Mouse (Mus musculus) heart, postnatal 14 days (tissue): ENCODE data around the gene Gm20403. TPM values are rescaled to one million over a fixed set of nuclear protein-coding genes. Genes with fewer than 3 reads are reported as not detected.
"Not testable (repeated sequence)": the region's sequence is repeated elsewhere in the genome, so short reads cannot be mapped to it uniquely, and the experiment has no call there.

Experiments
- DNase-seq, 2 experiments: peaks; one replicate each; pipeline ENCODE4 v3.0.0; 2021 to 2022
- intact Hi-C: fragments of 180-260 bp; cut with DNase I; formaldehyde crosslinking; loops from one replicate; pipeline ENCODE4 v1.15.1; 2025
- total RNA-seq, 2 experiments: library from RNA; stranded (reverse); gene quantifications; 2 replicates each; pipeline ENCODE4 v1.2.3; 2021

Gene Gm20403
- total RNA-seq, 2 experiments from 2014 or later, result not detected

DNA sequence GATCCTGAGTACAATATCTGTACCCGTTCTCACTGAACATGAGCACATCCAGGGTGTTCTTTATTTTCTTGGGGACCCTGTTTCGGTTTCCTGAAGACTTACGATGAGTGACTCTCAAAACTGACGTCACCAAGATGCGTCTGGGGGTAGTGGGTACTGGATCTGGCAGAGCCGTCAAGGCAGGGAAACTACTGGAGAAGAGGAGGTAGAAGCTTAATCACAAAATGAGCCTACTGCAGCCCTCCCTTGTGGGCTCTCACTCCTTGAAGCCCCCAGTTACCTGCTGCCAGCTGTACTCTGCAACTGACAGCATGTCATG, 7.7 kb upstream of the Gm20403 start:
- intact Hi-C loops, result no loop called here
- no peak for DNase-seq

- intact Hi-C loops, result no loop called here
- no peak for DNase-seq
Measured at GRCm38 (mm10) chr12:54993246-54994067, 7.1 kb upstream of the Gm20403 start.

- intact Hi-C loops, result no loop called here
- DNase-seq, result no peak
Measured at GRCm38 (mm10) chr12:54992814-54993213, 6.5 kb upstream of the Gm20403 start.

GRCm38 (mm10) chr12:54988323-54988850, 2.1 kb upstream of the Gm20403 start:
- intact Hi-C loops, result loop anchor here (10.0 kb wide), 1 partner anchor 154 kb away; no protein-coding TSS in a partner anchor
- DNase-seq, result no peak

DNA sequence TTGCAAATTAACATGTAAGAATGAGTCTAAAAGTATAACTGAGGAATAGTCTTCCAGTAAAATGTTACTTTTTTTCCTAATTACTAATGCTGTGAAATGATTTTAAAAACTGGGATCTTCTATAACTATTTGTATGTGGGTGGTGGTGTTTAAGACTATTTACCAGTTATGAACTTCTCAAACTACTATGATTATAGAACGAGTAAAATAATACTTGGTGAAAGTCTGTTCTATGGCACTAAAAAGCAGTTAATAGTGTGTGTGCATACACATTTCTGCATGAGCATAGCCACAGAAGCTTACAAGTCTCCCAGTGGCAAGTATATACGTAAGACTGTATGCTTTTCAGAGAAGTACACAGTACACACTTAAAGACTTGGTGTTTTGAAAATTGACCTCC, 827 bp upstream of the Gm20403 start:
- intact Hi-C loops, result loop anchor here (10.0 kb wide), 1 partner anchor 152 kb away; no protein-coding TSS in a partner anchor

DNA sequence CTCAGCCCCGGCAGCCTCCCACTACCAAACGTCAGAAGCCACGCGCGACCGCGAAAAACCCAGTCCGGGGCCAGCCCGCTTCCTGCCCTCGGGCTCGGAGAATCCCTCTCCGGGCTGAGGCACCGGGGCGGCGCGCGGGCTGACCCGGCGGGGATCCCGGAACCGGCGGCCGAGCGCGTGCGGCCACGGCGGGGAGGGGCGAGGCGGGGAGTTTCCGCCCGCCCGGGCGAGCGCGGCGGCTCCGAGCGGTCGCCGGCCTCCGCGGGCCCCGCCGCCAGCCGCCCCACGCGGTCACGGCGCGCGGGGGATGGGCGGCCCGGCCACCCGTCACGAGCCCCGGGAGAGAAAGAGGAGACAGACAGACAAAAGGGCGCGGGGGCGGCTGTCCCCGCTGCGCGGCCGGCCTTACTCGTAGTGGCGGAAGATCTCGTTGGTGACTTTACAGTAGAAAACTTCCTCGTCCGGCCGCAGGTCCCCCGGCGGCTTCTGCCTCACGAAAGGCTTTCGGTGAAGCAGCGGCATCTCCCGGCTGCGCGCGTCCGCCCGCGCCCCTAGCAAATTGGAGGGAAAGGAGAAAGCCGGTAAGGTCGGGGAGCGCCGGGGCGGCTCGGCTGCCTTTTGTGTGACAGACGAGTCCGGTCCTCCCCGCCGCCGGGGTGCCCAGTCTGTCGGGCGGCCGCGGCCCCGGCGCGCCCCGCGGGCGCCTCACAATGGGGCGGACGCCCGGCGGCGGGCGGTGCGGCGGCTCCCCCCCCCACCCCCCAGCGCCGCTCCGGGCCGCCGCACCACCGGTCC, 875 bp downstream of the Gm20403 start:
- intact Hi-C loops, result loop anchor here (10.0 kb wide), 1 partner anchor 151 kb away; no protein-coding TSS in a partner anchor
- DNase-seq, result peak; percentile 62 to 72

More for the DNA sequence above, 827 bp upstream of the Gm20403 start:
- DNase-seq, result no peak

GRCm38 (mm10) chr12:54984701-54985256, 1.6 kb downstream of the Gm20403 start:
- intact Hi-C loops, result loop anchor here (10.0 kb wide), 1 partner anchor 150 kb away; no protein-coding TSS in a partner anchor

DNA sequence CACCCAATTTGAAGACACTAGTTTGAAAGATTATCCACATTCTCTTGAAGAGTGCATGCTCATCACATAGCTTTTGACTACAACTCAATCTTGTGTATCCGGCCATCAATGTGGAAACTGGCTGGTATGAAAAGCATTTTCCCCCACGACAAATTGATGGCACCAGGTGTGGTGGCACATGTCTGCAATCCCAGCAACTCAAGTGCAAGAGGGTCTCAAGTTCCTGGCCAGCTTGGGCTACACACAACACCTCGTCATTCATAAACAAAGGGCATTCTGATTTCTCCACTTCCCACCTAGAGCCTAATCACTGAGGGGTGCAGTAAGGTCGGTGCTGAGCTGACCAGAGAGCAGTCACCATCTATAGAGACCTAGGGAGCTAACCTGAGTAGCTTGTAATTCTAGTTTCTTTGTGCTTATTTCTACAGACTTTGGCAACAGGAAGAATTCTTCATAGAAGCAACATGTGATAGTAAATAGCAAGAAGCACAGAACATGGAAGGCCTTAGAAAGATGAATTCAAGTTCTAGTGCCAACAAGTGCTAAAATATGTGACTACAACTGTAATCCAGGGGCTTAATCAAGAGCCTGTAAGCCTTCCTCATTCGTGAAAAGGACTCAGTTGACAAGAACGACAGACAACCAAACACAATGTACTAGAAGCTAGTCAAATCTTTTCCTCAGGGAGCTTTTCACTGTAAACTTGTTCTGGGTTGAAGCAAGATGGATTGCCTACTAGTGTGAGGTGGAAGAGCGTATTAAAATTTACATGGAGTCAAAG, 3.2 kb downstream of the Gm20403 start:
- no peak for DNase-seq
- intact Hi-C loops, result loop anchor here (10.0 kb wide), 1 partner anchor 148 kb away; no protein-coding TSS in a partner anchor

More at GRCm38 (mm10) chr12:54984701-54985256, 1.6 kb downstream of the Gm20403 start:
- DNase-seq, result peak; percentile 73 to 79

GRCm38 (mm10) chr12:54981962-54982361, 4.4 kb downstream of the Gm20403 start:
- no peak for DNase-seq
- intact Hi-C loops, result loop anchor here (10.0 kb wide), 1 partner anchor 147 kb away; no protein-coding TSS in a partner anchor

DNA sequence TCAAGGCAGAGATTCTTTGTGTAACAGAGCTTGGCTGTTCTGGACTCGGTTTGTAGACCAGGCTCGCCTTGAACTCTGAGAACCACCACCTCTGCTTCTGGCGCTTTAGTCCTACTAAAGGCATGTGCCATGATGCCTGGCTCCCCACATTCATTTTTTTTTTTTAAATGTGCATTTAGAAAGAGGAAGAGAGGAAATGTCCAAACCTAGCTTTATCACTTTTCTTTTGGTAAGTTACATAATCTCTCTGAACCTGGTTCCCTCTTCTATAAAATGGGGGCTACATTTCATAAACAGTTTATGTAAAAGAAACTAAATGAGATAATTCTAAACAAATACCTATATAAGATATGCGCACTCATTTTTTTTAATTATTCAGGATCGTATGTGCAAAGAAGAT, 5.4 kb downstream of the Gm20403 start:
- no peak for DNase-seq
- intact Hi-C loops, result loop anchor here (10.0 kb wide), 1 partner anchor 146 kb away; no protein-coding TSS in a partner anchor

DNA sequence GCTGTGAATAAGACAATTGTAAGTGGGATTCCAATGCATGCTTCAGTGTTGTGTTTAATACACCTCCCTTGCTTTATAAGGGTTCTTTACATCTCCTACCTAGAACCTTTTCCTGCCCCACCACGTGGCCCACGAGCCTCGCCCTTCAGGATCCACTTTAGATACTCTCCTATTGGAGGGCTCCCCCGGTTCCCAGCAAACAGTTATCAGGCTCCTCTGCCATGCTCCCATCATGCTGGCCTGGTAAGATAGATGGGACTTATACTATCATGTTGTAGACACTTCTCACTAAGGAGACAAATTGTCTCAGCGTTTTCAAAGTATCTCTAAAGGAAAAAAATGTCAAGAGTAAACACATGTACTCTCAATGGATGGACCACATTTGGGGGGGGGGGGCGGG, 5.8 kb downstream of the Gm20403 start:
- intact Hi-C loops, result loop anchor here (10.0 kb wide), 1 partner anchor 146 kb away; no protein-coding TSS in a partner anchor
- no peak for DNase-seq

DNA sequence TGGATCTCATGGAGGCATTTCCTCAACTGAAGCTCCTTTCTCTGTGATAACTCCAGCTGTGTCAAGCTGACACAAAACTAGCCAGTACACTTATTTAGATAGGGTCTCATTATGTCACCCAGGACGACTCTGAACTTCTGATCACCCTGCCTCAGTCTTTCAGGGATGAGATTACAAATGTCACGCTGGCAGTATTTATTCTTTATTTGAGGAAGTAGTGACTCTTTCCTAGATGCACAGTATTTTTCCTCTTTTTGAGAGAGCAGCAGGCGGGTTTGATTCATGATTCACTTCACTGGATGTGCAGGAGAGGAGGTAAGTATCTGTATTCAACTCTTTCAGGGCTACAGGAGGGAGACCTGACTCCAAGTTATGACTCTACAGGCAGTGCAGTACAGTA, 17.3 kb downstream of the Gm20403 start:
- no peak for DNase-seq

GRCm38 (mm10) chr12:54965532-54966160, 20.7 kb downstream of the Gm20403 start:
- intact Hi-C loops, result no loop called here

More for the DNA sequence above, 17.3 kb downstream of the Gm20403 start:
- intact Hi-C loops, result no loop called here

DNA sequence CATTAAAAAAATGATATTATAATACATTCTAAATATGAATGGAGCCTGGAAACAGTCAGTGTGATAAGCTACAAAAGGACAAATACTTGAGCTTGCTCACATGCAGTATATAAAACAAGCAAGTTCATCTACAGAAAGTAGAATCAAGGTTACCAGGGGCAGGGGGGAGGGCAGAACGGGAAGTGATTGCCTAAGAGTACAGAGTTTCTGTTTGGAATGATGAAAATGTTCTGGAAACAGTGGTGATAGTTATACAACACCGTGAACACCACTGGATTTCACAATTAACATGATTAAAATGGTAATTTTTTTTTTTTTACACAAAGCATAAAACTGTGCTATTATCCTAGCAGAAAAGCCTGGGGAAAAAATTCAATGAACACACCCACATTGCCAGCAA, 26.8 kb downstream of the Gm20403 start:
- no peak for DNase-seq
- intact Hi-C loops, result no loop called here

More at GRCm38 (mm10) chr12:54965532-54966160, 20.7 kb downstream of the Gm20403 start:
- no peak for DNase-seq

DNA sequence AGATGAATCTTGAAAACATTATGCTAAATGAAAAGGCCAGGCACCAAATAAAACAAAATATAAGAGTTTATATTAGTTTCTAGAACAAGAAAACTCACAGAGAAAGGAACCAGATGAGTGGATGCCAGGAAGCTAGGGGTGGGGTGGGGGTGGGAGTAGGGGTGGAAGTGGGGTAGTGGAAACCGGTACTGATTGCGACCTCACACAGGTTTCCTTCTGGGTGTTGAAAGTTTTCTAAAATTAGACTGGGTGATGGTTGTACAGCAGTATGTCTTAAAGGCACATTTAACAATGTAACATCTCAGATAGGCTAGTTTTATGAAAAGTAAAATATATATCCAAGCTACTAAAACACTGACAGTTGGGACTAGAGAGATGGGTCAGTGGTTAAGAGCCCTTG, 29.4 kb downstream of the Gm20403 start:
- intact Hi-C loops, result no loop called here

DNA sequence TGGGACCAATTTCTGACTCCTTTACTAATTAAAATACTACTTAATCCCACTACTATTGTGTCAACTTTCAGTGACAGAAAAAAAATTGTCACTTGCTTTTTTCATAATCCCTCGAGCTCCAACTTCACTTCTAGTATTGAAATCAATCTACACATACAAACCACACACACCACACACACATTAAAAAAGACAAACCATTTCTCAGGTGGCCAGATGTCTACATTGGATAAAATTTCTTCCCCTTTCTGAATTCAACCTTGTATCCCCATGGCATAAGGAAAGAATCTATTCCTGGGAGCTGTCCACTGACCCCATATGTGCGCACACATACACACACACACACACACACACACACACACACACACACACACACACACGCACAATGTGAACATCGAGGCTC, 29.9 kb downstream of the Gm20403 start:
- intact Hi-C loops, result no loop called here
- DNase-seq, result no peak

More for the DNA sequence above, 29.4 kb downstream of the Gm20403 start:
- no peak for DNase-seq

DNA sequence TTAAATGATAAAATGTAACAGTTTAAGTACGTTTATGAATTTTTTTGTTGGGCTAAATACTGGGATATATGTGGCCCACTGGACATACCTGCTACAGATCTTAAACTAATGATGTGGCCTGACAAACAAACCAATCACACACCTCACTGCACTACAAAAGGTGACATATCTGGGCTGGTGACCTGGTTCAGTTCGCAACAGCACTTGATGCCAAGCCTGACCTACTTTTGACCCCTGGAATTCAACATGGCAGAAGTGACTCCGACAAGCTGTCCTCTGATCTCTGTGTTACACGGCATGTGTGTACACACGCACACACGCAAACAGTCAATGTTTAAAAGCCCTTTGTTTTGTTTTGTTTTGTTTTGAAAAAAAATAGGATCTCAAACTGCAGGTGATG, 40.2 kb downstream of the Gm20403 start:
- intact Hi-C loops, result no loop called here

DNA sequence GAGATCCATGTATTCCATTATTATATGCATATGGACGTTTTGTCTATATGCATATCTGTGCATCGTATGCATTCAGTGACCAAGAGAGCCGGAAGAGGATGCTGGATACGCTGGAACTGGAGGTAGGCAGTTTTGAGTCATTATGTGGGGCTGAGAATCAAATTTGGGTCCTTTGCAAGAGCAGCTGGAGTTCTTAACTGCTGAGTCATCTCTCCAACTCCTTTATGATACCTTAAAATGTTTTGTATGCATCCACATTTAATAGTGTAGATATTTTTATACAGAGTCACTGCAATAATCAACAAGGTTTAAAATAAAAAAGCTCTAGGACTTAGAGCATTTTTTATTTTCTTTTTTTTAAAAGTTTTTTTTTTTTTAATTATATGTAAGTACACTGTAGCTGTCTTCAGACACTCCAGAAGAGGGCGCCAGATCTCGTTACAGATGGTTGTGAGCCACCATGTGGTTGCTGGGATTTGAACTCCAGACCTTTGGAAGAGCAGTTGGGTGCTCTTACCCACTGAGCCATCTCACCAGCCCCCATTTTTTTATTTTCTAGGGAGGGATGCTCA, 43.7 kb downstream of the Gm20403 start:
- intact Hi-C loops, DNase-seq: not testable (repeated sequence)

More for the DNA sequence above, 40.2 kb downstream of the Gm20403 start:
- no peak for DNase-seq
